Mouse (Mus musculus) liver, embryonic 14.5 days (tissue): ENCODE data around the gene Ugt1a6b. TPM values are rescaled to one million over a fixed set of nuclear protein-coding genes. Genes with fewer than 3 reads are reported as not detected.

Source experiments
- ATAC-seq: fragments of 200-750 bp; cut with Nextera tagmentation; 2 replicates; pipeline ENCODE4 v1.8.0; 2017; ENCODE audit warnings: moderate number of reproducible peaks, mild to moderate bottlenecking, moderate library complexity; ENCODE audit not compliant: insufficient read depth
- DNase-seq, 3 experiments: peaks; one replicate each; pipeline ENCODE4 v3.0.0-alpha.2; 2012 to 2013; ENCODE audit warnings: low read depth in 3 of 3, low spot score in 3 of 3
- H3K27ac ChIP-seq: fragments of 300-500 bp; sonication (generic); 2 replicates; pipeline ENCODE4 v1.5.1; 2014; ENCODE audit warnings: moderate library complexity, mild to moderate bottlenecking, control low read depth, inconsistent platforms
- H3K27me3 ChIP-seq: fragments of 300-500 bp; sonication (generic); 2 replicates; pipeline ENCODE4 v1.6.1; 2014; ENCODE audit warnings: mild to moderate bottlenecking, low read length, moderate library complexity; ENCODE audit not compliant: control insufficient read depth, insufficient read depth
- H3K36me3 ChIP-seq: fragments of 300-500 bp; sonication (generic); replicated peaks from 2 replicates; pipeline ENCODE4 v1.6.1; 2014; ENCODE audit warnings: low read depth; ENCODE audit not compliant: control insufficient read depth, insufficient read depth
- H3K4me1 ChIP-seq, 2 experiments: fragments of 200-500 bp in 1 of 2; fragments of 300-500 bp in 1 of 2; sonication (generic) in 1 of 2; replicated peaks; 2 replicates each; pipeline ENCODE4 v1.6.1; 2012 to 2014; ENCODE audit warnings: antibody characterized with exemption in 1 of 2, inconsistent platforms in 1 of 2, low read length in 1 of 2; ENCODE audit not compliant: control insufficient read depth in 2 of 2, insufficient read depth in 2 of 2
- H3K4me2 ChIP-seq: fragments of 300-500 bp; sonication (generic); 2 replicates; pipeline ENCODE4 v1.6.1; 2014; ENCODE audit warnings: low read depth, mild to moderate bottlenecking, control low read depth, moderate library complexity
- H3K4me3 ChIP-seq, 2 experiments: fragments of 200-500 bp in 1 of 2; fragments of 300-500 bp in 1 of 2; sonication (generic) in 1 of 2; 2 replicates each; pipeline ENCODE4 v1.5.1; 2012 to 2014; ENCODE audit warnings: low read depth in 2 of 2, low read length in 2 of 2, mild to moderate bottlenecking in 2 of 2, control low read depth in 1 of 2, inconsistent platforms in 1 of 2, moderate library complexity in 1 of 2; ENCODE audit not compliant: insufficient read depth in 1 of 2
- H3K9ac ChIP-seq: fragments of 300-500 bp; sonication (generic); replicated peaks from 2 replicates; pipeline ENCODE4 v1.6.1; 2014; ENCODE audit warnings: mild to moderate bottlenecking, control low read depth, moderate library complexity
- H3K9me3 ChIP-seq: fragments of 300-500 bp; sonication (generic); 2 replicates; pipeline ENCODE4 v1.6.1; 2016; ENCODE audit warnings: low read length, mixed read lengths; ENCODE audit not compliant: control insufficient read depth
- CTCF ChIP-seq: IDR thresholded peaks from 2 replicates; pipeline ENCODE4 v1.5.1; 2016; ENCODE audit warnings: antibody characterized with exemption, low read depth, control low read depth
- EP300 ChIP-seq: IDR thresholded peaks from 2 replicates; pipeline ENCODE4 v1.6.1; 2016; ENCODE audit warnings: antibody characterized with exemption, low read depth
- WGBS: fragments of 180-500 bp; shearing (Covaris S2); extraction: QIAGEN DNeasy Blood & Tissue Kit; methylation state at CpG from one replicate; pipeline ENCODE4 v1.1.7; 2014; ENCODE audit not compliant: insufficient replicate concordance; 5-methylcytosine and 5-hydroxymethylcytosine counted together
- polyA plus RNA-seq, 2 experiments: library from polyadenylated mRNA; depleted of rRNA in 1 of 2; stranded (reverse) in 1 of 2; unstranded in 1 of 2; fragments of >200 nt; fragmentation: Nextera tagmentation in 1 of 2; extraction: Ambion mirVana in 1 of 2; gene quantifications; 2 replicates each; pipeline versions ENCODE4 v1.2.1 to v1.2.3; 2012 to 2014

The Ugt1a6b gene
- polyA plus RNA-seq, 2 experiments, result 3.1 to 4.8 TPM

GRCm38 (mm10) chr1:88229986-88230385, 126.9 kb downstream of the Ugt1a6b start:
- Histone ChIP-seq H3K27me3 (no peaks in the 10 kb centered on the region), H3K36me3 (no peaks in the 10 kb centered on the region), H3K4me2 (no peak overlapping the region), H3K27ac (no peak overlapping the region), H3K9me3 (peaks cover 18% of the 10 kb centered on the region), H3K4me1 (no peaks in the 10 kb centered on the region), H3K4me3 (no peak overlapping the region), H3K9ac (no peak overlapping the region)
- ATAC-seq, result no peak
- TF ChIP-seq CTCF (no peak), EP300 (no peak)
- 54% methylated on average over 5 of the region's 5 CpGs for WGBS
- DNase-seq, result no peak

DNA sequence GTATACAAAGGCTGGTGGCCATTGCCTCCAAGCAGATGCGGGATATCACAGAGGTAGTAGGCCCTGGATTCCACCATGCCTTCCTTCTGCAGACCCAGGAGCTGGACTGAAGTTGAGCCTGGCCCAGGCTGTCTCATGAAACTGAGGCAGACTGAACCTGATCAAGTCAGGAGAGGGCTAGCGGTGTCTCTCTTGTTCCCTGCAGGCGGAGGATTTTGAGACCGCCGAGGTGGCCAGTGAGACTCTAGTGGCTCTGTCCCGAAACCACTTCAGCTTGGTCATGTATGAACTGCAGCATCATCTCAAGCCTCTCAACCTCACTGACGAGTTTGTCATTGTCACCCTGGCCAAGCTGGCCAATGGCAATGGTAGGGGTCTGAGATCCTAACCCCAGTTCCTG, 127.4 kb downstream of the Ugt1a6b start:
- 62% methylated on average over 7 of the region's 7 CpGs for whole genome bisulfite sequencing
- Histone ChIP-seq H3K4me1 (no peaks in the 10 kb centered on the region), H3K4me2 (no peak overlapping the region), H3K27me3 (no peaks in the 10 kb centered on the region), H3K36me3 (no peaks in the 10 kb centered on the region), H3K4me3 (no peak overlapping the region), H3K9me3 (peaks cover 22% of the 10 kb centered on the region), H3K9ac (no peak overlapping the region), H3K27ac (no peak overlapping the region)
- ATAC-seq, result no peak
- DNase-seq, result no peak
- no peak for TF ChIP-seq EP300
- TF ChIP-seq CTCF, result no peak

DNA sequence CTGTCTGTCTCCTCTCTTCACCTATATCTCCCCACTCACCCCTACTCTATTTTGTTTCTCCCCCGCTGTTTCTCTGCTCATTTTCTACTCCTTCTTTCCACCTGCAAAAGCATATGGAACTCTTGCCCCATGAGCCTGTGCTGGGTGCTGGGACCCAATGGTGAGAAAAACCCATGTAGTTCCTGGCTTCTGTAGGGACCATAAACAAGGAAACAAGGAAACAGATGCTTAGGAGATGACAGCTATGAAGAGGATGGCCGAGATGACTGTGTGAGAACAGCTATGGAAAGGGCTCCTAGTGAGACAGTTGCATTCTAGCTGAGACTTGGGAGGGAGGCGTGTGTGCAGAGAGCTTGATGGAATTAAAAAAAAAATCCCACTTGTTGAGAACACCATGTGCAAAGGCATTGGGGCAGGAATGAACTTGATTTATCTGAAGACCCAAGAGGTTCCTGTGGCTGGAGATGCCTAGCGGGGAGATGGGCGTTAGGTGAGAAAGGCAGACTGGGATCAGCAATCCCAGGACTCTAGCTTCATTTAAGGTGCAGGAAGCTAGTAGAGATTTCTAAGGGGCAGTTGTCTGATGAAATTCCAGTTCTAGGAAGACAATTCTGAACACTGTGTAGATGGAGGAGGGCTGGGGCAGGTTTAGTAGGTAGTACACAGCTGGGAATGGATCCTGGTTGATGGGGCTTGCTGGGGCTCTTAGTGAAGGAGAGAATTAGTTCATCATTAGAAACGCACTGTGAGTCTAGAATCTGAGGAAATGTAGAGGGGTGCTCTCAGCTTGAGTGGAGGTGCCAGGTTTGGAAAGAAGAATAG, 128.1 kb downstream of the Ugt1a6b start:
- no peak overlapping the region for H3K27ac ChIP-seq
- no peak for ATAC-seq
- 53% methylated on average over 6 of the region's 6 CpGs for WGBS
- H3K36me3 ChIP-seq, result no peaks in the 10 kb centered on the region
- H3K9ac ChIP-seq, result no peak overlapping the region
- H3K4me3 ChIP-seq, result no peak overlapping the region
- DNase-seq, result no peak
- no peak overlapping the region for H3K4me2 ChIP-seq
- H3K9me3 ChIP-seq, result peaks cover 29% of the 10 kb centered on the region
- H3K4me1 ChIP-seq, result no peaks in the 10 kb centered on the region
- TF ChIP-seq CTCF, result no peak
- no peak for TF ChIP-seq EP300
- H3K27me3 ChIP-seq, result no peaks in the 10 kb centered on the region

GRCm38 (mm10) chr1:88231803-88232499, 128.9 kb downstream of the Ugt1a6b start:
- ATAC-seq, result no peak
- Histone ChIP-seq H3K4me2 (no peak overlapping the region), H3K9ac (no peak overlapping the region), H3K36me3 (no peaks in the 10 kb centered on the region), H3K9me3 (peaks cover 29% of the 10 kb centered on the region), H3K27me3 (no peaks in the 10 kb centered on the region), H3K4me1 (no peaks in the 10 kb centered on the region), H3K4me3 (no peak overlapping the region), H3K27ac (no peak overlapping the region)
- WGBS, result 44% methylated on average over 7 of the region's 7 CpGs
- TF ChIP-seq CTCF (no peak), EP300 (no peak)
- no peak for DNase-seq

GRCm38 (mm10) chr1:88232664-88233380, 129.8 kb downstream of the Ugt1a6b start:
- 43% methylated on average over 3 of the region's 3 CpGs for WGBS
- H3K4me1 ChIP-seq, result no peaks in the 10 kb centered on the region
- H3K27ac ChIP-seq, result no peak overlapping the region
- no peak overlapping the region for H3K9ac ChIP-seq
- no peak overlapping the region for H3K4me3 ChIP-seq
- TF ChIP-seq CTCF (no peak), EP300 (no peak)
- ATAC-seq, result no peak
- no peaks in the 10 kb centered on the region for H3K27me3 ChIP-seq
- no peaks in the 10 kb centered on the region for H3K36me3 ChIP-seq
- H3K9me3 ChIP-seq, result peaks cover 31% of the 10 kb centered on the region
- H3K4me2 ChIP-seq, result no peak overlapping the region
- DNase-seq, result no peak
